Mouse (Mus musculus) cerebellum, adult 11 months (tissue): ENCODE results near the gene Kcnj1.
A peak's percentile ranks its signal among the peaks of the same experiment; 100 is the strongest.

Experiments used
- DNase-seq: peaks from one replicate; pipeline ENCODE4 v3.0.0; 2022

Gene Kcnj1

DNA sequence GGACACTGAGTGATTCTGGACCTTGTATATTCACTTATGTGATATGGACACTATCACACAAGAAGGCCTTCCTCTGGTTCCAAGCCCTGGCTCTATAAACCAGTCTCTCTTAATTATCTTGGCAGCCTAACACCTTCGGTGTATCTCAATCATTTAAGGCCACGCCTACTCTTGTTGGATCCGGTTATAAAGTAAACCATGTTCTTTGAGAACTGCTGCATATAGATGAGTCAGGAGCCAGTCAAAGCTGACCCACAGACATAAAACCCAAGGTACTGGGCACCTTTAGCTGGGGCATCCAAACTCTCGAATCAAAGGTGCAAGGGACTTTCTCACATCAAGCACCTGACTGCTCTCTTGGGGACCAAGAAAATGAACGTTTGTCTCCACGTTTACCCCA, at the start of gene Kcnj1:
Kcnj1 (plus strand) TSS at position 292 of the 400 bp plus-strand sequence.
- DNase-seq = no peak

DNA sequence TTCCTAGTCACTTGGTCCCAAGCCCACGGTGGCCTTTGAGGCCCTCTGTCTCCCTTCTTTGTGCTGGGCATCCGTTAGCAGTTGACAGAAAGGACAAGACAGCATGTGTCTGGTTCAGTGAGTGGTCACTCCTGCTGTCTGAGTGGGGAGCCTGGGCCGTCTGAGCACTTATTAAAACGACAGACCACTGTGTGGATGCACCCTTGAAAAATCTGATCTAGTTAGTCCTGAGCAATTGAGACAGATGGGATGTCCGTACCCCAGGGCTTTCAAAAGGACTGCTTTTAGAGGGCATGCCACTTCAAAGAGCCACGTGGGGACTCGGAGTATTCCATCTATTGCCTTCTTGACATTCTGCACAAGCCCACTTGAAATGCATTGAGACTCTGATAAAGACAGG, 48.7 kb upstream of the Kcnj1 start:
- no peak for DNase-seq

DNA sequence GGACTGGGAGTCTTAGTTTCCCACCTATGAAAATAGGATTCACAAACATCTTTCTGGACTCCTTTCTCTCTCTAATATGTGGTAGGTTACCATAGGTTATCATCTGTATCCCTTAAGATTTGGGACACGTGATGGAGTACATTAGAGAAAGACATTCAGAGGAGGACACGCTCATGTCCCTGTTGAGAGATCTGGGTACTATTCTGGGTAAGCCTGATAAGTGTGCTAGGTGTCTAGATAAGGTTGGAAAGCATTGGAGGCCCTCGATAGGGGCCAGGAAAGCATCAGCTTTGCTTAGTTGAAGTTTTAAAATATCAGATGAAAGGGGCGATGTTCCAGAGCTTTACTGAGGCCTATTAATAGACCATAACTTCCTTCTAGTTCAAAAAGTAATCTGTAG, 43.5 kb upstream of the Kcnj1 start:
- no peak for DNase-seq

DNA sequence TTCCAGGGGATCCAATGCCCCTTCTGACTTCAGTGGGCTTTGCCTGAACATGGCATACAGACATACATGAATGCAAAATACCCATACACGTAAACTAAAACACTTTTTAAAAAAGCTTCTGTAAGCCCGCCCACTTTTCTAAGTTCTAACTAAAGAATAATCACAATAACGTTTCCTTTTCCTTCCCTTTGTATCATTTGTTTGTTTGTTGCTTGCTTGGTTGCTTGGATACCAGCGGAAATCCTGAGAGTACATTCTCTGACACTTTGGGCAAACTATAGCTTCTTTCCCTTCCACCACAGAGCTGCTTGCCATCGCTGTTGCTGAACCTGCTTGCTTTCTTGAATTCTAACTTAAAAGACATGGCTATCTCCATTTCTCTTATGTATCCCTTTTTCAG, 41.1 kb upstream of the Kcnj1 start:
- DNase-seq = no peak

DNA sequence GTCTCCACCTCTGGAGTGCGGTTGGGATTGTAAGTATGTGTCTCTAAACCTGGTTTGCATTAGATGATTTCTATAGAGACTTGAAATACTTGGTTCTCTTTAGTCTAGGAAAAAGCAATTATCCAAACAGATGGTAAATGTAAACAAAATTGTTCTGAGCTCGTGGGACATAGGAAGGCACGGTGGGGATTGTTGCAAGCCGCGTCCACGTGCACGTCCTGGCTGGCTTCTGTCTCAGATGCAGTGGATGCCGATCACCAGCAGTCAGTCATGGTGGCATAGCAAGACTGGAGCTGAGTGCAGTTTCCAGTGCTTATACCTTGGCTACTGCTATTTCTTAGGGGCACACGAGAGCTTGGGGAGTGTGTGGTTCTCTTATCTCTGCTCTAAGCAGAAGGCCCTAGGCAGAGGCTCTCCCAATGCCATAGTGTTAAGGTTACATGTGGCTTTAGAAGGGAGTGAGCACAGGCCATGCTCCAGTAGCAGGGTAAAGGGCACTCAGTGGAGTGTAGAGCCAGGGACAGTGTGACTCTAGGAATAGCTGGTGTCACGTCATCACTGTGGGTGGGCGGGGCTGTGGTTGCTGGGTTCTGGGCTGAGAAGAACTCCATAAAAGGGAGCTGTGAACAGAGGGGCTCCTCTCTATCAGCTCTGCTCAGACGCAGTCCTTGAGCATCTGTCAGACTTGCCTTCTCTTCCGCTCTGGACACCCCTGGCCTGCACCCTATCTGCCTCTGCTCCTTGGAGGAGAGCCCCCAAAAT, 36.7 kb upstream of the Kcnj1 start:
- no peak for DNase-seq

DNA sequence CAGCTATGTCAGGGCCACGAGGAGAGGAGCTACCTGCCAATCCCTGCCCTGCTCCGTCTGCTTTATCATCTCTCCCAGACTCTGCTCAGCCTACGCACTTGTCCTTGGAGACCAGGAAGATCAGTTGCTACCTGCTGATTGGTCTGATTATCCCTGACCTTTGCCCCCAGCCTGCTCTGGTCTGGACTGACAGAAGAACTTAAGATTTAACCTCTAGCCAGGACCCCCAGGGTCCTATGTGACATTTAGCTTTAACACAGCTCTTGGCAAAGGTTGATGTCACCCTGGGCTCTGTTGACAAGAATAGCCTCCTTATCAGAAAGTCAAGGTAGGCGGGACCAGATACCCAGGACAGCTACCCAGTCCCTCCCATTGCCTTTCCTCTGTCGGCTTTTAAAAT, 31.5 kb upstream of the Kcnj1 start:
- no peak for DNase-seq

DNA sequence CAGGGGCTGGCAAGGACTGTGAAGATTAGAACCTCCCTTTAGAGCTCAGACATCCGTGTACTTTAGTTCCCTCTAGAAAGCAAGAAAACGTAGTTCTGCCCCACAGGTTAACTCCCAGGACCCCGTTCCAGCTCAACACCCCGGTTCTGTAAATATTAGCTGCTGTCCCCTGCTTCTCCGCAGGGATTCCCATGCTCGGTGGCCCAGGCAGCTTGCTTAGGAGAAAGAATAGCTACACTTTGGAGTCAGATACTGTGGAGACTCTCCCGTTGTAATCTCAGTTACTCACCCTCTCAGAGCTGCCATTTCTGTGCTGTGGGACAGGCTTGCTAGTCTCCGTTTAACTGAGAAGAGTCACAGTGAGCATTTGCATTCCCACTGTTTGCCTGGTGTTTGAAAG, 29.4 kb upstream of the Kcnj1 start:
- DNase-seq = no peak

DNA sequence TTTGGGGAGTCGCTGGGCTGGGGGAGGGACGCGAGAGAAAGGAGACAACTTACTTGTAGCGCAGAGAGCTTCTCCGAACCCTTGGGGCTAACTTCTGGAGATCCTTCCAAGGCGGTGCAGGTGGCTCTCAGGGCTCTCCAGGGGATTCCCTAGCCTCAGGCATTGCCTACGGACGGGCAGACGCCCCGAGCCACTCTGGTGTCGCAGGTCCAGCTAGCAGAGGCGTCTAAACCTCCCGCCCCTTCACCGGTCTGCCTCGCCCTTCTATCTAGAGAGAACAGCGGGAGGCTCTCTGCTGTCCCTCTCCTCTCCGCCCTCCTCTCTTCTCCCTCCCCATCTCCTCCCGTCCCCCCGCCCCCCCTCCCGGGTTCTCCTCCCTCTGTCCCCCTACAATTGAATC, 28.2 kb upstream of the Kcnj1 start, which contains the start of gene Kcnj5:
Kcnj5 (minus strand) TSS at position 300 of the 400 bp plus-strand sequence.
- DNase-seq = no peak

DNA sequence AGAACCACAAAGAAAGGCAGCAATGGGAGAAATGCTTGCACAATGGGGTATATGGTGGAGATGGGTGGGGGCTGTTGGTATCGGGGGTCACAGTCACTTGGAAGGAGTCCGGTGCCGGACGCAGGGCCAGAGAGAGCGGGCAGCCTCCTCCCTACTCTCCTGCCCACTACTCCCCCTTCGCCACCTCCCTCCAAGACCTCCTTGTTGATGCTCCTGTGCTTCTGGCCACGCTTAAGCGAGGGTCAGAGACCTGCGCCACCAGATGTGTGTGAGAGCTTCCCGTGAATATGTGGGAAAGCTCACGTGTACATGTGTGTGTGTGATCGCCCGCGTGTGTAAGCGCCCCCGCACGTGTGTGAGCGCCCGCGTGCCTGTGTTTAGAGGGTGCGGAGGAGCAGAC, 27.8 kb upstream of the Kcnj1 start:
- no peak for DNase-seq

DNA sequence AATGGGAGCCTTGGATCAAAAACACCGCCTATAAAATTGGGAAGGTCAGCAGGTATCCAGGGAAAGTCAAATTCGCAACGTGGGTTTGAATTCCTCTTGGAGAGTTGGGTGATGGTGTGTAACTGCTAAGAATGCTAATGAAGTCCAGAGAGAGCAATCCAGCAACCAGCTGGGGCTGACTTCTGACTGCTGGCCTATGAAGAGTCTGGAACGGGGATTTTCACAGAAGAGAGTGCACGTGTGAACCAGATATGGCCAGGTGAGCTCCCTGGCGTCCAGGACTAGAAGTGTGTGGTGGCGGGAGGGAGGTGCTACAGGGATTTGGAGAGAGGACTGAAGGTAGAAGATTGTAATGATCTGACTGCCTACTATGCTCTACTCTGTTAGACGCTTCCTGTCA, 24.2 kb upstream of the Kcnj1 start:
- DNase-seq = no peak

DNA sequence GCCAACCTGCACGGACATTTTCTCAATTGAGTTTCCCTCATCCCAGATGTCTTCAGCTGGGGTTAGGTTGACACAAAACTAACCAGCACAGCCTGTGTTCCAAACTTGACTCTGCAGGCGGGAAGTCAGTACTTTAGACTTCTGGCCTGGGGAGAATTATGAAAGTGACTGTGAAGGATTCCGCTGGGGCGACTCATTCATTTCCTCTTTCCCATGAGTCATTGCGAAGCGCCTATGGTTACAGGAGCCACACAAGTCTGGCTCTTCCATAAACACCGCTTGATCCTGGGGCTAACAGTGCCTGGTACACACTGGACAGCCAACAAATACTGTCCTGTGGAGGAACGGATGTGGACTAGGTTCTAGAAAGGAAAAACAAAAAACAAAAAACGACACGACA, 22.9 kb upstream of the Kcnj1 start:
- no peak for DNase-seq

DNA sequence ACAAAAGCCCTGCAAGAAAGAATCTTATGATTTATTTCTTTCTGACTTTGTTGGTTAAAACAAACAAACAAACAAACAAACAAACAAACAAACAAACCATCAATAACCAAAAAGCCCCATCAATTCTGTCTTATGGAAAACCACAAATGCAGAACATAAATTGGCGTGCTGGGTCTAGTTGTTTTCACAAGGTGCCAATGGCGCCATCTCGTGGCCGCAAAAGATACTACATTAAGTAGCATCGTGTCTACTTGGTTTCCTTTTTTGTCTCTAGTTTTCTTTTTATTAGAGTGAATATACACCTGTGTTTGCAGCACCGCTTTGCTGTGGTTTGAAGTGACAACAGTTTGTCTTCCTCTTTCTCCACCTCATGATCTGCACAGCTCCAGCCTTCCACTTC, 22.0 kb upstream of the Kcnj1 start:
- DNase-seq = peak; percentile 66

DNA sequence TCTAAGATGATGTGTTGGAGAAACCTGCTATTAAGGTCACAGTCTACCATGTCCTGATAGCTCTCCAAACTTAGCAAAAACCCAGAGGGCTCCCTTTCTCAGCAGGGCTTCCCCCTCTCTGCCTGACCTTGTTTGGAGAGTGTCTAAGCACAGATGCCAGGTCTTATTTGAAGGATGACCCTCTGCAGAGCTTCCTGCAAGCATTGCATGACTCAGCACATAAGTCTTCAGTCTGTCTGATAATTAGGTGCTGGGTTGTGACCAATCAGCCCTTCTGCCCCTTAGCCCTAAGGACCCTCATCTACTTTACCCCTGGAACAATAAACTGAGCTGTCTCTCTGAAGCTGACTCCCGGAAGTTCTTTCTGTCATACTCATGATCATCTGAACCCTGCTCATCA, 11.5 kb upstream of the Kcnj1 start:
- no peak for DNase-seq

DNA sequence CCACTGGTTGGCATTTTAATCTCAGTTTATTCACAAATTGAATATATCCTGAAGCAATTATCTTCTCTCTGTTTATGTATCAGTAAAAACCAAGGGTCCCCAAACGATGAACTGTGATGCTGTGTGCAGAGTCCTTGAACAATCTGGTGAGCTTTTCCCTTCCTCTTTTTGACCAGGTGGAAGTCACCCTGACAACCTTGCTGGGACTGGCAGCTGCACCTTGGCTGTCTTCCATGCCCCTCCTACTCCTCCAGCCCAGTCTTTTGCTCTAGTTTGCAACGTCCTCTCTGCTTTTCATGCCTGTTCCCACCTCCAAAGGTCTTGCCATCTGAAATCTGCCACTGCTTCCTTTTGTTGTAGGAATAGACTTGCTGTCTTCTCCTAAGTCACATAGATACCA, 3.5 kb upstream of the Kcnj1 start:
- no peak for DNase-seq

DNA sequence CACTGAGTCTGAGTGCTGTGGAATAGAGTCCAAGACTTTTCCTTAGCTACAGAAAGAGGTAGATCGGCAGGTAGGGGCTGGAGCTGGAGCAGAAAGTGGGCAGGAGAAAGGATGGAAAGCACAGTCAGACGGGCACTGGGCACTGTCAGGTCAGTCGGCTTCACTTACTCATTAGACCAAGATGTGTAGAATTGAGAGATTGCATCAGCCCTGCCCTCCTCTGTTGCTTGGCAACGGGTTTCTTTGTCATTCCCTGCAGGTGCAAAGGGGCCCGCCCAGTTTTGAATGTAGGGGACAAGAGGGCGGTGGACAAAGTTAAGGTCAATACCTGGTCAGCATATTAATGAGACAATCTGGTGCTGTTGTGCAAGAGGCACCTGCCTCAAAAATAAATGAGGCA, 2.9 kb upstream of the Kcnj1 start:
- DNase-seq = no peak

DNA sequence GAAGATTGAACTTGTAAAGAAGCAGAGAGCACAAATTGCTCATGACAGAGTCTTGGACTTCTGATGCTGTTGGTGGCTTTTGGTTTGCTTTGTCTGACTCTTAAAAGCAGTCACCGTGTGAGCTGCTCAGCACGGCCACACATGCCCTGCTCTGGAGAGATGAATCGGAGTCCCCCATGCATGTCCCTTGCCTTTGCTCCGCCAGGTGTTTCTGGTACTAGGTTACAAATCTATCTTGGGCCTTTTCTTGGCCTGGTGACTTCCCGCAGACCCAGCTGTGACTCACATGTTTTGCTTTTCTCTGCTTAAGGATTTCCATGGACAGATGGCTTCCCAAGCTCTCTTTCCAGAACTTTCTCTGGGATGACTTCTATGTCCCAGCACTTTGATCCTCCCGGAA, 1.4 kb downstream of the Kcnj1 start:
- DNase-seq = no peak

DNA sequence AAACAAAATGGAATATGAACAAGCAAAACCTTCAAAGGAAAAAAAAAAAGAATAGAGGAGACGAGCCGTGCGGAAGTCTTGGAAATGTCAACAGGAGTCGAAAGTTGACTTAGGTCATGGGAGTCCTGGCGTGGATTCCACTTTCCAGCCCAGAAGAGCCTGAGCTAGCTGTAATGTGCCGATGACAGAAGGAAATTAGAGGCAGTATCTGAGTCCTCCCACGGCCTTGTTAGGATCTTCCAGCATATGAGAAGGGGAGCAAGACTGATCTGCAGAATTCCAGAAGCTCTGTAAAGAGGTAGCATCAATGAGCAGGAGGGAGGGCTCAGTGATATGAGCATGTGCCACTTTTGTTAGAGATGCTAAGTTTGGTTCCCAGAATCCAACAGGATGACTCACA, 3.7 kb downstream of the Kcnj1 start:
- no peak for DNase-seq

DNA sequence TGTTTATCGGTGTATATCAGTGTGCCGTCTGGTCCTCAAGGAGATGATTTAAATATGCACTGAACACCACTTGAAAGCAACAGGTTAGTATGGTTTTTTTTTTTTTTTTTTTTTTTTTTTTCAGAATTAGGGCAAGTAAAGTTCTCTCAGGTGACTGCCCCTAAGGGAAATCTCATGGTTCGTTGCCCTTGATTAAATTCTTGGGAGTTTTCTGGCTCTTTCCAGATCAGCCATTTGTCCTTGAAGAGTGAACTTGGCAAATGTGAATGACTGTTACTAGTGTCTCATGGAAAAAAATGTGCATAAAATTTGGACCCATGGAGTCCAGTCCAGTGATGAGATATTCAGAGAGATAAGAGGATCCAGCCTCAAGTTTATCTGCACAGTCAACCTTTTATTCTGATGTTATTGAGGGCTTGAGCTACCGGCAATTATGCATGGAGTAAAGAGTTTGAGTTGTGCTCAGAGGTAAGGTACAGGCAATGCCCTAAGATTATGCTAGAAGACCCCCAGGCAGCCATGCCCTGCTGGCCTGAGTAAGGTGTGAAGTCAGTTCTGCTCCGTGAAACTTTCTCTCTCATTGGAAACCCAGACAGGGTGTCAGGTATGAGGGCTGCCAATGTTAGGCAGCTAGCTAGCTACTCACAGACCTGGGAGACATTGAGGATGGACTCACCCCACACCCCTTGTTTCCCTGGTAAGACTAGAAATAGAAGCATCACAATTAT, 4.7 kb downstream of the Kcnj1 start:
- no peak for DNase-seq

DNA sequence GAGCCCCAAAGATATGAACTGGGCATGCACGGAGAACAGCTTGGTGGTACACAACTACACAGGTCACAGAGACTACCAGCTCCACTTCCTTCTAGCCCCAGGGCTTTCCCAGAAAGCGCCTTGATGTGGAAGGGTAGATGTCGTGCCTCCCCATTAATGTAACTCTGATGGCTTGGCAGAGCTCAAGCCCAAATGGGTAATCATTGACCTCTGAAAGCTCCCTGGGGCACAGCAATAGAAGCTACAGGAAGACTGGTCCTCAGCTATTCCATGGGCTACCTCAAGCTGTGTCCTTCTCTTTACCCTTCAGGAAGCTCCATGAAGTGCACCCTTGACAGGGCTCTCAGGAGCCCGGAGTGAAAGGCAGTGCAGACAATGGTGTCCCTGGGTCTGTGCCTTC, 12.6 kb downstream of the Kcnj1 start:
- no peak for DNase-seq

DNA sequence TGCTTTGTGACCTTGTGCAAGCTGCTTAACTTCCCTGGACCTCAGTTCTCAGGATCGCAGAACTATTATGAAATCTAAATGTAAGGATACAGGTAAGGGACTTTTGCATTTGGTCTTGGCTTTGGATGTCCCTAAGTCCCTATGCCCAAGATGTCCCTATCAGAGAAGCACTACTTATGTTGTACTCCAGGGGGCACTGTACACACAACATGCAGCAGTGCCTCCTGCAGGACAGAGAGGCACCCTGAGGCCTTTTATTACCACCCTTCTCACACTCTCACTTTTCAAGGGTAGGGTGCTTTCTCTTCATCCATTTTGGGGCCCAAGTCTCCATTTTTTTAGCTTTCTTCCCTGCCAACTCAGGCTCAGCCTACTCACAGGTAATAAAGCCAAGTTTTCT, 15.8 kb downstream of the Kcnj1 start:
- DNase-seq = no peak

DNA sequence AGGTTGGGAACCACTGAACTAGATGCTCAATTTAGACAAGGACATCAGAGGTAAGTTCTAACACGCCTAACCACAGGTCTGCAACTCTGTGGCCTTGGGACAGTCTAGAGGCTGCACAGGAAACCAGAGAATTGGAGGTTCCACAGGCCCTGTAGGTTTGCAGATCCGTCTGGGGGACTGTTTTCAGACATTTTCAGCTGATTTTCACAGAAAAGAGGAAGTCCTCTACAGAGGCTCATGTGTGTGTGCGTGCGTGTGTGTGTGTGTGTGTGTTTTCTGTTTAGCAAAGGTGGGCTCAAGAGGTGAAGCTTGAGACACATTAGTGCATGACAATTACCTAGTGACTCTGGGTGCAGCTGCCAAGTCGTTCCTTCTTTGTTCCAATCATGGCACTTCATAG, 18.8 kb downstream of the Kcnj1 start:
- no peak for DNase-seq

DNA sequence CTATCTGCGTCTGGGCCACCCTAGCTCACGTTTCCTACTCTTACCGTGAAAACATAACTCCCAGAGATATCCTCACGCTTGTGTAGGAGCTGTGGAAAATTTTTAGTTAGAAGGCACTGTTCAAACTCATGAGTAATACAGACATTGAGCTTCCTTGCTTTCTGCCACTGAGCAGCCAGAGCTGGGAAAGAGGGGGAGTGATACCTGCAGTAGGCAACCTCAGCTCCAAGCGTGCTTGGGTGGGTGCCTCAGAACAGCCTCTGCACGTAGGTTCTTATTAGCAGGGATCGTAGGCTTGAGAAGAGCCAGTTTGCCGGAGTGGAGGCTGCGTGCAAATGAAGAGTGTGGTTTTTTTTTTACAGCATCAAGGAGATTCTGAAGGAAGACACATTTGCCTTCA, 19.4 kb downstream of the Kcnj1 start:
- no peak for DNase-seq

DNA sequence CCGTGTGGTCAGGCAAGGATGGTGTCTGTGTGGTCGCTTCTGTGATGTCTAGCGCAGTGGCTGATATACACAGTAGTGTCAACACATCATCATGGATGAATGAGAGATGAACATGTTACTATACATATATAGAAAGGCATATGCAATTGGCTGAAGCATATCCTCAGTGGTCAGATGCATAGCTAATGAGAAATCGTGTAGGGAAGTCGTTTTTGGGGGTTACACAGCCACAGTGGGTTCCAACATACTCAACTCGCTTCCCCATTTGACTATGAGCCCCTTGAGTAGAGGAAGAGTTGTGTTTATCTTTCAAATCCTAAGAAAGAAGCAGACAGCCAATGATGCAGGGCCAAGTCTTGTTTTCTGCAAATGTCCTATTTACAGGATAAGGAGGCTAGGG, 20.4 kb downstream of the Kcnj1 start:
- no peak for DNase-seq

DNA sequence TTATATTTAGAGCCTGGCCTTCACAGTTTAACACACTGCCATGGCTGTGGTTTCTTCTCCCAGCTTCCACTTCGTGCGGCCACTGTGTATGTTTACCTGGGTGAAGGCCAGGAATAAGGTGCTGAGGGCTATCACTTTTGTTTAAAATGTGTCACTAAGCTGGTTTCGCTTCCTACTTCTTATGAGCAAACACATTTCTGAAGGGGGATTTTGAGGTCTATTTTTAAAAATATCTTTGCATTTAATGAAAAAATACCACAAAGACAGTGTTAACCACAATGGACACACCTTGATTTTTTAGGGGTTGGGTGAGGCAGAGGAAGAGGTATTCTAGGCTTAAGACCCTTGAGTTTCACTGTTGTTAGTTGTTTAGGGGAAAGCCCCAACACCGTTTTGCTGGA, 22.5 kb downstream of the Kcnj1 start:
- no peak for DNase-seq

DNA sequence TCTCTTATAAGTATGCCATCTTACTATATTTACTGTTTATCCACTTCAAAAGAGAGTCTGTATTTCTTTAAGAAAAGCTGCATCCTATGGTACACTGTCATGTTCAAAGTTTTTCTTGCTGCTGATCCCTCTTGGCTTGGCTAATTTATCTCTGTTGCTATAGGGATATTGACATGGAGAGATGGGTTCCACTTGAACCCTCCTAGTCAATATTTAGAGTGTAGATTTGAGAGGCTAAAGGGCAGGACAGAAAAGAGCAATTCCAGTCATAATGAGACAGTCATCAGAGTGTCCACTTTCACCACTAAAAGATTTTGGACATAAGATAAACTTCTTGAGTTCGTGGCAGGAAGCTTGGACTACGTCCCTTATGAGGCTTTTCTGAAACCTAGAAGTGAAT, 27.9 kb downstream of the Kcnj1 start:
- no peak for DNase-seq
